Mouse (Mus musculus): Measurements from ENCODE around the gene Pigf.
"Not testable (repeated sequence)": the region's sequence is repeated elsewhere in the genome, so short reads cannot be mapped to it uniquely, and the experiment has no call there.

Pigf gene

DNA sequence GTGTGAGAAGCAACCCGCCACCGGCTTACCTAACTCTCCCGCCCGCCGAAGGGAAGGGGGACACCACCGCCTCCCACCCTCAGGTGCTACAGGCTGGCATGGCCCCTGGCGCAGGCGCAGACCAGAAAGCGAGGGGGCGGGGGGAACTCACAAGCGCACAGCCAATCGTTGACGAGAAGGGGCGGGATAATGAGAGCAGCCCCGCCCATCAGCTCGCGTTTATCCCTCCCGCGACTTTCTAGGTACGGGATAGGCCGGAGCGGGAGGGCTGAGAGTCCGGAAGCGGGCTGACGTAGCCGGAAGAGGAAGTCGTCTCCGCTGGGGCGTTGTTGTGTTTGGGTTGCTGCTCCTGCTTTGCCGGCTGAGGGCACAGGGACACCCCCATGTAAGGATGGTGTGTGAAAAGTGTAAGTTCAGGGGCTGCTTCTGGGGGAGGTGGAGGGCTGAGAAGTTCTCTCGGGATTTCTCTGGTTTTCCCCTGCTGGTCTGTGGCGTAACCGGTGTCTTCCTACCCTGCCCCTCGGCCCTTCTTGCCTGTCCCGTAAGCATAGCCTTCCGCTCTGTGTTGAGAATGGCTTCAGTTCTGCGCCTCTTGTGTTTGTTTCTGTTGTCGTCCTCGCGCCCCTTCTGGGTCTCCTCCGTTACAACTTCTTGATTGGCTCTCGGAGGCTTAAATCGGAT lies at the start of gene Pigf, which contains the start of gene Cript:
TSS of gene Pigf (minus strand) at position 138 of the 681 bp plus-strand sequence.
TSS of gene Cript (plus strand) at position 282 of the 681 bp plus-strand sequence.
- peak; percentile 98 for DNase-seq (ENCODE audit: extremely low spot score)

DNA sequence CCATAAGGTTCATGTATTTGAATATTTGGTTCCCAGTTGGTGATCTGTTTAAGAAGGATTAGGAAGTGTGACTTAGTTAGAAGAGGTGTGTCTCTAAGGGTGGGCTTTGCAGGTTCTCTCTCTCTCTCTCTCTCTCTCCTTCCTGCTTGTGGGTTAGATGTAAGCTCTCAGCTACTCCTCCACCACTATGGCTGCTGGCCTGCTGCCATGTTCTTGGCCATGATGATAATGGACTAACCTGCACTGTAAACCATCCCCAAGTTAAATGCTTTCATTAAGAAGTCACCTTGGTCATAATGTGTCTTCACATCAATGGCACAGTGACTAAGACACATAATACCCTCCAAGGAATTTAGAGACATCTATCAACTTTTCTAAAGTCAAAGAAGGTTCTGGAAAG lies 48.3 kb upstream of the Pigf start:
- DNase-seq (ENCODE audit: extremely low spot score), result no peak

DNA sequence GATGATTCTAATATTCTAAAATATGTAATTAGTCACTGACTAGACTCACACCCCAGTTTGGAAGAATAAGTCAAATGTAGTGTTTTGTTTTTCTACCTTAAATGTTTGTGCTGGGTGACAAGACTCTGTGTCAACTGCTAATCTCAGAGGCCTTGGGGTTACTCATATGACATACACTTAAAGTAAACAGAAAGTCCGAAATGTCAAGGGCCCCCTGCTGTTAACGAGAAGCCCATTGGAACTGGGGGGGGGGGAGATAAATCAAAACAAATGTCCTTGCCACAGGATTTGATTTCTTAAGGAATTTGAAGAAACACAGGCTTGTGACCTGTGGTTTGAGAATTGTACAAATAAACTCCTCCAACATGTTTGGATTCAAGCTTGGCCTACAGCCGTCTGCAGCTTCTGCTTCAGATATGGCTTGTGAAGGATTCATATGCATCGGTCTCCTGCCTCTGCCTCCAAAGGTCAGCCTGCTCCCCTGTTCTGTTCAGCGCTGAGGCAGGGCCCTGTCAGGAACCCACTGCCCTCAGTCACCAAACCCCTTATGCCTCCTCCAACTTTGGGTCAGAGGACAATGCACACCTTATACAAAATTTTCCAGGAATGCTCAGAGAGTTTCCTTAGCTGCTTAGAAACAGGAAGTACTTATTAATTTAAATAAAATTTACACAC lies 47.7 kb upstream of the Pigf start:
- no peak for DNase-seq (ENCODE audit: extremely low spot score)

DNA sequence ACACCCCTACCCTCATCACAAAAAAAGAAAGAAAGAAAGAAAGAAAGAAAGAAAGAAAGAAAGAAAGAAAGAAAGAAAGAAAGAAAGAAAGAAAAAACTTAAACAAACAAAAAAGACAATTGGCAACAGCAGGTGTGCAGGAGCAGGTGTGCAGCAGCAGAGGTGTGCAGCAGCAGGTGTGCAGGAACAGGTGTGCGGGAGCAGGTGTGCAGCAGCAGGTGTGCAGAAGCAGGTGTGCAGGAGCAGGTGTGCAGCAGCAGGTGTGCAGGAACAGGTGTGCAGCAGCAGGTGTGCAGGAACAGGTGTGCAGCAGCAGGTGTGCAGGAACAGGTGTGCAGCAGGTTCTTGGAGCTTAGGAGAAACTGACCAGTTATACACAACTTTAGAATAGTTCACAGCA lies 47.0 kb upstream of the Pigf start:
- DNase-seq (ENCODE audit: extremely low spot score), result not testable (repeated sequence)

DNA sequence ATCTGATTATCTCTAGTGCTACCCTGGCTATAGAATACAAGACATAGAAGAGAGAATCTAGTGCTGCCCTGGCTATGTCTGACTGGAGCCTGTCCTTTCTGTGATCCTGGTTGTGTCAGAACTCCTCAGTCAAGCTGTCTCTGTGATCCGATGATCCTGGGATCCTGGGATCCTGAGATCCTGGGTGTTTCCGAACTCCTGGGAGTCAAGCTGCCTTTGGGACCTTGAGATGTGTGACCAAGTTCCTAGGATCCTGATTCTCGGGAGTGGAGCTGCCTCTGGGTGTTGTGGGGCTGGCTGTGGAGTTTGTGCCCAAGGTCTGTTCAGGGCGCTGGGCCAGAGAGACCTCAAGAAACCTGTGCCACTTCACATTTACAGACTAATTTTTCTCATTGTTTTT lies 43.8 kb upstream of the Pigf start:
- no peak for DNase-seq (ENCODE audit: extremely low spot score)

DNA sequence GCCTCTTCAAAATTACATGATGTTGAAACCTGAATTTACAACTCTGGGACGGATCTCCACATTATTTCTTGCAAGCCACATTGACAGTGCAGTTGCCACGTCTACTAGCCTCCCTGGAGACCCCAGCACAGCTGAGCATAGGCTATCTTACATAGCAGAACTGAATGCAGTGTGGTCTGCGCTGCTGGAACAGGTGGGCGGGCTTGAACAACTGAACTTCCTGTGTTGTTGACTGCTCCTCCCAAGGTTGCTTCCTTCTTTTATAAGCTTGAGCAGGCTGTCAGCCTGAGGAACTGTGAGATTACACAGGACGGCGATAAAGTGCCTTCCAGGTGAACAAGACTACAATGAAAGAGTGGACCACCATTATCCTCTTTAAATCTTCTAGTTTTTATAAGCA lies 38.8 kb upstream of the Pigf start:
- DNase-seq (ENCODE audit: extremely low spot score), result no peak

DNA sequence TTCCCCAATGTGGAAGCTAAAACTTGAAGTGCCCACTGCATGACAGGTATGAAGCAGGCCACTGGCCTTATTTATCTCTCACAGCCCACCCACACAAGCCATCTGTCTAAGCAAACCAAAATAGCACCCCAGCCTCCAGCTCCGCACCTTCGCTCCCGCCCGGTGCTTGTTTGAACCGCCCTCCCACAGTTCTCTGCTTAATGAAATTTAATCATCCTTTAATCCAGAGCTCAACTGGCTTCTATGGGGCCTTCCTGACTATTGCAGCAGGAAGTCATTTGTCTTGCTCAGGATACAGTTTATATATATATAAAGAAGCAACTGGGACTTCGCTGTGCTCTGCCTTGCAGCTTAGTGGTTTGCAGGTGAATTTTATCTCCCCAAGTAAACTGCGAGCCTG lies 38.3 kb upstream of the Pigf start:
- no peak for DNase-seq (ENCODE audit: extremely low spot score)

DNA sequence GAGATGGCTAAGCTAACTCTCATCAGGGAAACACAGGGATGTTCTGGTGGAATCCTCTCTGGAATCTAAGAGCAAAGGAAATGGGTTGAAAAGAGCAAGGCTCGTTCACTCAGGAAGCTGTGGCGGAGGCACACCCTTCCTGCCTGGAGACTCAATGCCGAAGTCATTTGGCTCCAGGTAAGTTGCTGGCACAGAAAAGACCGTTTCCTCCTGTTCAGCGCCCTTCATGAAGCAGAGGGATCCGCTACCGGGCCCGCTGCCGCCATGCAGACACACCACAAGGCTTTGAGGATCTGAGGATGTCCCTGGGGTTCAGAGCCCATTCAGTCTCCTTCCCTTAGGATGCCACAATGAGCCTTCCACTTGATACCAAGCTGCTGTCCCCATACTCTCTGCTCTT lies 37.4 kb upstream of the Pigf start:
- DNase-seq (ENCODE audit: extremely low spot score), result no peak

DNA sequence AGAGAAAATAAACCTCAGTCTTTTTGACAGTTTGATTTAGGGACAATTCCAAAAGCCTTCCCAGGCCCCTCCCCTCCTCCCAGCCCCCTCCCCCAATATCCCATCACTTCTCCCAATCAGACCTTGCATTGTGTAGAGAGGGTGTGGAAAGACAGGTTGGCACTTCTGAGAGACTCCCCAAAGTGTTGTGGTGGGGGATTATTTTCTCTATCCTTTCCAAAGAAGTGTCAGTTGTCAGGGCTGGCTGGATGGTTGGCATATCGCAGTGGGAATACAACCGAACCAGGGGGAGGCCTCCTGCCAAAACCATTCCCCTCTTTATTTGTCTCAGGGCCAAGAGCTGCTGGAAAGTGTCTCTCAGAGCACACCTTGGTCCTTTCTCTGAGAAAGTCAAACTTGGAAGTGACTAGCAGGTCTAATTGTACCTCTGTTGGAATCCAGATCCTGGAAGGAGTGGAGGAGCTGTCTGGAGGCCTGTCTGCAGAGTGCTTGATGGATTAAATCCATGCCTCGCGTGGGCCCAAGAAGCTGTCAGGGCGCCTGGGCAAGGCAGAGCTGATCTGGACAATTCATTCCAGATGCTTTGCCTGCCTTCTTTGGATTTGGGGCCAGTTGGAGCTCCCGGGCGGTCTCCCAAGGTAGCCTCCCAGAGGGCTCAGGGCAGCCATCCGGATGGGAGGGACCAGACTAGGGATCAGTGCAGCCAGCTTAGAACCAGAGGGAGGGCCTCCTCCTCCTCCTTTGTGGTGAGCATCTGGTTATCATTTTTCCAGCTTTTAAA lies 32.5 kb upstream of the Pigf start:
- no peak for DNase-seq (ENCODE audit: extremely low spot score)

DNA sequence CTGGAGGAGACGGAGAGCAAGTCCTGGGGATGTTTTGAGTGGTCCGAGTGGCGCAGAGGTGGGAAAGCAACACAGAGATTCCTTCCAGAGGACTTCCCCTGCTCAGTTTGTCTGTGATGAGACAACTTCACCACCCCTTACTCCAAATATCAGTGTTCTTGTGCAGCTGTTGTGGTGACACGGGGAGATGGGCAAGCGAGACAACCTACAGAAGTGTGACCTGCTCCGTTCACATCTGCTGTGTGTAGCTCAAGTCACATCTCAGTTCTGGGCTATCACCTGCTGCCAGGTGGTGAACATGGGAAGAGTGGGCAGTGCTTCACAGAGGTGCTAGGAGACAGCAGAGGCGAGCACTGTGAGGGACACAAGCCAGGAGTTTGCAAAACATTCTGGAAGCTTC lies 31.6 kb upstream of the Pigf start:
- DNase-seq (ENCODE audit: extremely low spot score), result no peak

DNA sequence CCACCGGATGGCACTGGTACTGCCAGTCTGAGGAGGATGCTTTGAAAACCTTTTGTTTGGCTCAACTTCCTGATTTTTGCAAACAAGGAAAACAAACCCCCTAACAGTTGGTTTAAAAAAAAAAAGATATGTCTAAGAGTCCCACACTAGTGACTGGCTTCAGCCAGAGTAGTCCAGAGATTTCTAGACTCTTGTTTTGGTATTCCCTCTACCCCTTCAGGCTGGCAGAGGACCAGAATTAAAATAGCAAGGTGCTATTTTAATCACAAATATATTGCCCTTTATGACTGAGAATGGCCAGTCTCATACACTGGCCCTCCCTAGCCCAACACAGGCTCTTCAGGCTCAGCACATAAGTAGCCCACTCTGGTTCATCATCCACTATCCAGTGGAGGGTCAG lies 30.5 kb upstream of the Pigf start:
- no peak for DNase-seq (ENCODE audit: extremely low spot score)

DNA sequence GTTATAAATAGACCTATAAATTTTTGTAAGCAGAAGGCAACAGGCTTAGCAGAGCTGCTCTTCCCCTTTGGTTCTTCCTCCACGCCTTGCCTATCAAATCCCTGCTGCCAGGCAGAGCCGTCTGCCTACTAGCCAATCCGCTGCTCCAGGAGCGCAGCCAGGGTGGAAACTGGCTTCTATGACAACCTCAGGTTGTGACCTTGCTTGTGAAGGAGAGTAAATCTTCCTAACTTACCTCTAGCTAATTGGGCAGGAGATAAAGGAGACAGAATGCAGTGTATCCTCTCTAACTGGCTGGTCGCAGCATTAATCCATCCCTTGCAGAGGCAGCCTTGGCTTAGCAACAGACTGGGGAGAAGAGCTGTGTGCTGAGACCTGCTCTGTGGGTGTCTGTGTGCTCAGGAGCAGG lies 29.8 kb upstream of the Pigf start:
- DNase-seq (ENCODE audit: extremely low spot score), result no peak

DNA sequence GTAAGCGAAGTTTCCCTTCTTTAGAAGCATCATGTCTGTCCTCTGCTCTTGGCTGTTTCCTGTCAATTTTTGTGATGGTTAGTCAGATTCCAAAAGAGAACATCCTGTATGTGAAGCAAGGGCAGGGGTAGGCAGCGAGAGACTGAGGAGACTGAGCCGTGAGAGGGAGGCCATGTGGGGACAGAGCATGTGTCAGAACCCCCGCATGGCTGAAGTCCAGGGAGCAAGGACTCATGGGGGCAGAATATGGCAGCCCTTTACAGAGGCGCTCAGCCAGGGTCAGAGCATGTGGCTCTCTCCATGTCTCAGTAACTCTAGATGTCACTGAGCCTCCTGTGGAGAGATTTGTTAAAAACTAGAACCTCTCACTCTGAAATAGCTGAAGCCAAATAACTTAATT lies 28.7 kb upstream of the Pigf start:
- no peak for DNase-seq (ENCODE audit: extremely low spot score)

DNA sequence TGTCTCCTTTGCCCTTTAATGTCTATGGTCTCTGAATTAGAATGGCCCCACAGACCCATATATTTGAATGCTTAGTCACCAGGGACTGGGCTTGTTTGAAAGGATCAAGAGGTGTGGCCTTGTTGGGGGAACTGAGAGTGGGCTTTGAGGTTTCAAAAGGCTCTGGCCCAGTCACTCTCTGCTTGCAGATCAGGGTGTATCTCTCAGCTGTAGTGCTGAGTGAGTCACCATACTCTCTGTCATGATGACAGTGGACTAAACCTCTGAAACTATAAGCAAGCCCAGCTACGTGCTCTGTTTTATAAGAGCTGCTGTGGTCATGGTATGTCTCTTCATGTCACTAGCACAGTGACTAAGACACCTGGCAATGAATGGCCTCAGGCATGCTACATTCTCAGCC lies 27.2 kb upstream of the Pigf start:
- no peak for DNase-seq (ENCODE audit: extremely low spot score)

DNA sequence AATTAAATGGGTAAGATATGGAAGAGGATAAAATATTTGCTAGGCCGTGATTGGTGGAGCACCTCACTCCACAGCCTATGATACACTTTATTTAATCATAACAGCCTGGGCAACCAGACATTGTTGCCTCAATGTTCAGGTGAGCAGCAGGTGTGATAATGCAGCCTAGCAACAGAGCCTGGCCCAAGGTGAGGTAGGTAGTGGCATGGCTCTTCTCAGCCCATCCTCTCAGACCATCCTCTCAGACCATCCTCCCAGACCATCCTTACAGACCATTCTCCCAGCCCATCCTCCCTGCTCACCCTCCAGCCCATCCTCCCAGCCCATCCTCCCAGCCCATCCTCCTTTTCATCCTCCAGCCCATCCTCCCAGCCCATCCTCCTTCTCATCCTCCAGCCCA lies 26.4 kb upstream of the Pigf start:
- DNase-seq (ENCODE audit: extremely low spot score), result no peak

DNA sequence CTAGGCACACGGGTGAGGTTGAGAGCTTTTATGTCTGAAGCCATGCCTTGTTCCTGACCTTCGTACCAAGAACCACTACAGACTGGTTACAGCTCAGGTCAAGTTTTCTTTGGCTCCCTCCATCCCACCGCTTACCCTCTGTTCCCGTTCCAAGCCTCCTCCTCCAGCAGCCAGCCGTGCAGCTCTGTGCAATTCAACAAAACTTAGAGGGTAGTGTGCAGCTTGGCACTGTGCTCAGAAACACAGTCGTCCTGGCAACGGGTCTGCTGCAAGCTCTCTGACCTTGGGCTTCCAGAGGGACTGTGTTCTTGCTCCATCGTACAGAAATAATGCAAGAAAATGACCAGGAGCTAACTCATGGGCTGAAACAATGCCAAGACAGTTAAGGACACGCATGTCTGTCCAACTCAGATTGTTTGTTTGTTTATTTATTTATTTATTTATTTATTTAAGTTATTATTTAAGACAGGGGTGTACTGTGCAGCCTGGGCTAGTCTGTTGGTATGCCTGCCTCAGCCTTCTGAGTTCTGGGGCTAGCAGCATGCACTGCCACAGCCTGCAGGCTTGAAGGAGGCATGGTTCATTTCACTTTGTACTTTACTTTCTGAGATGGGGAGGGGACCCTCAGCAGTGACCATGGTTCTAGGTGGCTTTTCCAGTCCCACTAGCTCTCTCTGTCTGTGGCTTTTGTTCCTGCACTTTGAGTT lies 25.4 kb upstream of the Pigf start:
- DNase-seq (ENCODE audit: extremely low spot score), result no peak

DNA sequence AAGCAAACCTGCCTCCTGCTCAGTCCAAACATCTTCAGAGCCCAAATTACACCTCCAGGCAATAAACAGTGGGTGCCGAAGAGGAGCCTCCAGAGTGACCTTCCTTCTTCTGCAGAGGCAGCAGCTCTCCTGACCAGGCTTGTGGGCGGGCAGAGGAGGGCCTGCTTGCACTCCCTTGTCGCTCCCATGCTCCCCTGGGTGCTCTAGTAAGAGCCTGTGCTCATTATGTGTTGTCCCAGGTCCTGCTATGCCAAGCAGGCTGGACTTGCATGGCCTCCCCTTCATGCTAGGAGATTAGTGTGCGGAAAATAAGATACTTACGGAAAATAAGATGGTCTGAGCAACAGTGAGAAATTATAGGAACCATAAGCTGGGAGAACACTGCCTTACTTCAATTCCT lies 24.5 kb upstream of the Pigf start:
- no peak for DNase-seq (ENCODE audit: extremely low spot score)

DNA sequence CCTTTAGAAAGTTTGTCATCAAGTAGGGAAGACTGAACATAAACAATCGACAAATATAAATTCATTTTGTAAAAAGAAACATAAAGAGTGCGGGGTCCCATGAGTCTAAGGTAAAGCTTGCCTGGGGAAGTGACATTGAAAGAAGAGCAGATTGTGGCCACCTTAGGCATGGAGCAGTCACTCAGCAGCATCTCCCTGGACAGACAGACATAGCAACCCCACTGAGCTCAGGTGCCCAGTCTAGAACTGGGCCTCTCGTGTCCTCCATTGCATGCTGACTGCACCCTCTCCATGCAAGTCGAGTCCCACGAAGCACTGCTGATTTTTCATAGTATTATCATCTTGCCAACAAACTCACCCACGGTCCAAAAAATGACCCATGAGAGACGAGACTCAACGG lies 19.6 kb upstream of the Pigf start:
- no peak for DNase-seq (ENCODE audit: extremely low spot score)

DNA sequence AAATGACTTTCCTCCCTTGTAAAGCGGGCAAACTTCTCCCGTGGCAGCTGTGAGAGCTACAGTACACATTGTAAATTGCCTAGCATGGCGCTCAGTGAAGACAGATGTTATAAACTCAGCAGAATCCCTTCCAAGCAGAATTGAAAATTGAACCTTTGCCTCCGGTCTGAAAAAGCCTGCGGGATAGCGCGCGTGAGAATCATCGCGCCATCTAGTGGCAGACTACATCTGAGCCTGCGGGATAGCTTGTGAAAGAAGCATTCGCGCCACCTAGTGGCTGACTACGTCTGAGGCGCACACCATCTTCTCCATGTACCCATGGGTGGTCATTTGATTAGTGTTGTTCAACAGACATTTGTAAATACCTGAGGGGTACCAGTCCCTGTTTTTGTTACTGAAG lies 19.2 kb upstream of the Pigf start:
- DNase-seq (ENCODE audit: extremely low spot score), result peak; percentile 83

DNA sequence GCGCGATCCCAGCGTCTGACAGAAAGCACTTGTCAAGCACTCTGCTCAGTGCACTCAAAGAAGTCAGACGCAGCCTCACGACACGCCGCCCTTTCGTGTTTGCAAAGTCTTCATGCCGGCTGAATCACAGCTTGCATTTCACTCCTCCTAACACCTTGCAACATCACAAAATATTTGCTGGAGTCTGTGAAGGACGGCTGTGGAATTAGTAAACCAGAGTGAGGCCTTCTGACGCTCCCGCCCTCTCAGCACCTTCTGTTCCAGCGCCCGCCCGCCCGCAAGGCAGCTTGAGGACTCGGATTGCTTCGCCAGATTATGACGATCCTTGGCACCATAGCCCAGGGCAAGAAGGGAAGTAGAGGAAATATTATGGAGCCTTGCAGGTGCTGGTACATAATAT lies 16.5 kb upstream of the Pigf start:
- DNase-seq (ENCODE audit: extremely low spot score), result no peak

DNA sequence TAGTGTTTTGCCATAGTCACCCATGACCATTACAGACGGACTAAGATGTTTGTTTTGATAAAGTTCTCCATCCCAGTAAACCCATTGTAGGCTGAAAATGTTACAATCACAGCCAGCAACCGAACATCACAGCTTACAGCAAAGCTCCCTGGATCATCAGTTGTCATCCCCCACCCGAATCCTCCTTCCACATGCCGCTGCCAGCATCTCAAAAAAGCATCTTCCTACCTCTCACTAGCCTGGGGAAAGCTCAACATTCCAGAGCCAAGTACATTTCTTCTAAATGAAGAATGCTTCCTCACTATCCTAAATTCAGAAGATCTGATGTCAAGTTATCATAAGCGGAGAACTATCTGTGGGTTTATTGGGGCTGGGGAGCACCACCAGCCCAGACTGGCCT lies 13.3 kb upstream of the Pigf start:
- DNase-seq (ENCODE audit: extremely low spot score), result no peak
